Mouse (Mus musculus) embryo, embryonic 11 days (tissue): Measurements from ENCODE around the gene Zfp87.
A peak's percentile ranks its signal among the peaks of the same experiment; 100 is the strongest.

Experiments used
- DNase-seq: peaks from one replicate; pipeline ENCODE4 v3.0.0-alpha.2; 2015

Zfp87 gene

DNA sequence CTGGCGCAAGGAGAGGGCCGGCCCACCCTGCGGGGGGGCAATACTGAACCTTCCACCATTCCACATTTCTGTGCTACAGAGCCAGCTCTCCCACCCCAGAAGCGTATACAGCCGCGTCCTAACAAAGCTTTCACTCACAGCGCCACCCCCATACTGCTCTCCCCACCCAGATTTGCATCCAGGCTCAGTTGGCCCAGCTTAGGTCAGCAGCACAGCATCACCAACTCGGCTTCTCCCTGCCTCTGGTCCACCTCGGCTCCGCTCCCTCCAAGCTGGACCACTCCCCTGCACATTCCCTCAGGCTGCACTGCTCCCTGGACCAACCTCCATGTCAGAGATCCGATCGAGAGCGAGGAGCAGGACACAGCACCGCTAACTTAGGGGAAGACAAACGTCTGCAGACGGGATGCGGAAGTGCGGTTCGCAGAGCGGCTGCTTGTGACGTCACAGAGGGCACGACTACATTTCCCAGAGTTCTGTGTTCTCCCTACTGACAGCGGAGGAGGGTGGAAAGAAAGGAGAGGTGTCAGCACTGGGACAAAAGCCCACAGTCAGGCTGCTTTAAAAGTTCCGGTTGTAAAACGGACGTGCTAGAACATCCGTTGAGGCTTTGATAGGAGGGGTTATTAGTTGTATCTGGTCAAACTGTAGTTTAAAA is at the start of gene Zfp87, which contains the start of gene Gm26965:
Zfp87 (minus strand) TSS at position 425 of the 658 bp plus-strand sequence.
Gm26965 (minus strand) TSS at position 399 of the 658 bp plus-strand sequence.
- peak; percentile 95 for DNase-seq

- no peak for DNase-seq
These were observed 46.7 kb upstream of the Zfp87 start for GRCm38 (mm10) chr13:67572591-67573189.

DNA sequence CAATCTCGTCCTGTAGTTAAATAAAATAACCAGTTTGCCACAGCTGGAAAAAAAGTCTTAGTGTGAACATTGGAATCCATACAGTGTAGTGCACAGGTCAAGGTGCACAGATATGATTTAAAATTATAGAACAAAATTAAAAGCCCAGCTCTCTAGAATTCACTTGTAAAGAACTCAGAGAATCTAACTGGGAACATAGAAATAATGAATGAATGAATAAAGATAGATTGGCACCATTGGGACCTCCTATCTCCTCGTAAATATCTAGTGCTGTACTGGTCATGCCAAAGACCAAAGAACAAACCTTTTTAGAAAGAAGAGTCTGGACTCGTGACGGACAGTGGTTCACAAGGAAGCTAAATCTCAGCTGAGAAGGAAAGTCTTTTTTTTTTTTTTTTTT is 27.8 kb upstream of the Zfp87 start, which contains the start of gene Zfp748:
Zfp748 (minus strand) TSS at position 101 of the 400 bp plus-strand sequence.
- no peak for DNase-seq

DNA sequence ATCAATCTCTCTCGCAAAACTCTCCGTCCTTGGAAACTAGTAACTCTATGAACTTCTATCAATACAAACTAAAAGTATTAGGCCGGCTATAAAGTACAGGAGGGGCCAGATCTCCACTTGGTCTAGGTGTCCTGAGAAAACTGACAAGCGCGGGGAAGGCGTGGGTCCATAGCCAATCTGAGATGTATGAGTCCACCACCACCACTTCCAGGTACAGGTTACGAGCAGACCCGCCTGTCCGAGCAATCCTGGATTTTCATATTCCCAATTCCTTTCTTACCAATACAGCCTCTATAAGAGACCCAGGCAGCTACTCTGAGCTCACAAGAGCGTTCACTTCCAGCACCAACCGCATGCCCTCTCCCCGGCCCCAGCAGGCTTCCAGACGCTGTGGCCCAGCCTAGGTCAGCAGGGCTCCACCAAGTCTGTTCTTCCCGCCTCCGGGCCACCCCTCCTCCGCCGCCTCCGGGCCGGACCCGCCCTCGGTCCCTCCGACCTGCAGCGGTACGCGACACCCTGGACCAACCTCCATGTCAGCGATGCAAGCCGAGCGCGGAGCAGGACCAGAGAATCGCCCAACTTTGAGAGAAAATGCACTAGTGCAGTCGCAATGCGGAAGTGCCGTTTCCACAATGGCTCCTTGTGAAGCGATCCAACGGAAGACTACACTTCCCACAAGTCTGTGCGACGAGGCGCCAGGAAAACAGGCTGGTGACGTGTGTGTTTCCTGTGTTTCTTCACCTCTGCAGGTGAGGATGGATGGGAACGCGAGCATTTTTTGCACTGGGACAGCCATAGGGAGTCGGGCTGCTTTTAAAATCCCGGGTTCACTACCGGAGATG is 26.7 kb upstream of the Zfp87 start:
- peak; percentile 93 for DNase-seq

DNA sequence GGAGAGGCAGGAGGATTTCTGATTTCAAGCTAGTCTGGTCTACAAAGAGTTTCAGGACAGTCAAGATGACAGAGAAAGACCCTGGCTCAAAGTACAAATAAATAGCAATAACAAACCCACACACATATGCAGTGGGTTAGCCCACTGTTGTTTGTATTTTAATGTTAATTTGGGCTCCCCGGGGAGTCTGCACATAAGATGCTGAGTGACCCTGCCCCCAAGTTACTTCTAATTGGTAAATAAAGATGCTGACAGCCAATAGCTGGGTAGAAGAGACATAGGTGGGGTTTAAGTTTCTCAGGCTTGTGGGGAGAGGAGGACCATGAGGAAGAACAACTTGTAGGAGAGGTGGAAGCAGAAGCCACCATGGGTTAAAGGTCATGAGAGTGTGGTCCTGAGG is 20.0 kb upstream of the Zfp87 start:
- no peak for DNase-seq

DNA sequence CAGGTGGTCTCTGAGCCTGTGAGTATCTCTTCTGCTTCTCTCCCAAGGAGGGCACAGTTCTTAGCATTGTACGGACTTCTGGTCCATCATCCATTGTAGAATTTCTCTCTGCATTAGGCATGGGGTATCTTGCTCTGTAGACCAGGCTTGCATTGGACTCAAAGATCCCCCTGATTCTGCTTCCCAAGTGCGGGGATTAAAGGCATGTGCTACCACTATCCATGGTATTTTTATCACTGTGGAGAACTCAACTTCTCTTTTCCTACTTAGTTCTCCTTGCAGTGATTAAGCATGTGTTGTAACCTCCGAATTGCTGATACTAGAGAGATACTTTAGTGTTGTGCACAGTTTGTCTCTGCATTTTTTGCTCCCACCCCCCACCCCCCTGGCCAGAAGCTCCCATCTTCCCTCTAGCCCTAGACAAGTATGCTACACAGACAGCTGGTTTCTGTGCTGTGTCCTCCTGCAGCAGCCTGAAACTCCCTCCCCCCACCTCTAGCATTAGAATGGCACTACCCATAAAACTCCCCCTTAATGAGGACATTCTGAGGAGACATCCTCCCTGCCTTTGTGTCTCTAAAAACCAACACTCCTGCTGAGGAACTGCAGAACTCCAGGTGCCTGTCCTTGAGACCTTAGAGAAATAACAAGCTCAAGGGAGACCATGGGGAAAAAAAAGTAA is 1.2 kb upstream of the Zfp87 start:
- no peak for DNase-seq

- DNase-seq, result no peak
These were observed 25.1 kb downstream of the Zfp87 start for GRCm38 (mm10) chr13:67500908-67501307.

GRCm38 (mm10) chr13:67500084-67500719 is 25.8 kb downstream of the Zfp87 start, which contains the start of gene Zfp58:
TSS of gene Zfp58 (minus strand) at chr13:67500555.
- DNase-seq, result peak; percentile 92

DNA sequence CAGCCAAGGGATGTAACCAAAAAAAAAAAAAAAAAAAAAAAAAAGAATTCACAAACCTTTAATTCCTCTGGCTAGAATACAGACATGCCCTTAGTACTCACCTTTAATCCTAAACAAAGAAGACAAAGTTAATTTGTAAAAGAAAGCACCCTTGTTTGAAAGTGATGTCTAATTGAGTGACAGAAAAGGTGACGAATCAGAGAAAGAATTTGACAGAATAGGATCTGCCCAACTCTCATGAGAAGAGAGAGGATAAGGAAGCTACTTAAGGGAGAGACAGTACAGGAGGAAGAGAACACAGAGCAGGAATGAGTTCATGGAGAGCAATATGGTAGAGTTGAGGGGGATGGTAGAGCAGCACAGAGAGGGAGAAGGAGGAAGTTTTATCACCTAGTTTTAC is 30.3 kb downstream of the Zfp87 start:
- no peak for DNase-seq

- no peak for DNase-seq
These were observed 41.6 kb downstream of the Zfp87 start for GRCm38 (mm10) chr13:67484424-67484811.

GRCm38 (mm10) chr13:67483625-67484423 is 42.2 kb downstream of the Zfp87 start, which contains the start of gene Zfp874b:
TSS of gene Zfp874b (minus strand) at chr13:67484258.
- peak; percentile 91 for DNase-seq

- no peak for DNase-seq
These were observed 44.4 kb downstream of the Zfp87 start for GRCm38 (mm10) chr13:67481528-67481927.

GRCm38 (mm10) chr13:67469274-67469673 is 56.7 kb downstream of the Zfp87 start:
- no peak for DNase-seq
